Mouse (Mus musculus) heart, embryonic 12.5 days (tissue): Measurements from ENCODE around the gene Usp4. TPM values are rescaled to one million over a fixed set of nuclear protein-coding genes. Genes with fewer than 3 reads are reported as not detected.
A peak's percentile ranks its signal among the peaks of the same experiment; 100 is the strongest.

Experiments
- ATAC-seq: fragments of 200-750 bp; cut with Nextera tagmentation; 2 replicates; pipeline ENCODE4 v1.8.0; 2017; ENCODE audit warnings: moderate TSS enrichment, moderate library complexity; ENCODE audit not compliant: insufficient number of reproducible peaks, low FRiP score
- H3K27ac ChIP-seq: fragments of 300-500 bp; sonication (generic); 2 replicates; pipeline ENCODE4 v1.5.1; 2016; ENCODE audit warnings: mild to moderate bottlenecking, moderate library complexity; ENCODE audit not compliant: poor library complexity, severe bottlenecking
- H3K27me3 ChIP-seq: fragments of 300-500 bp; sonication (generic); replicated peaks from 2 replicates; pipeline ENCODE4 v1.6.1; 2016; ENCODE audit warnings: mild to moderate bottlenecking, moderate library complexity
- H3K36me3 ChIP-seq: fragments of 300-500 bp; sonication (generic); 2 replicates; pipeline ENCODE4 v1.6.1; 2016; ENCODE audit warnings: mild to moderate bottlenecking, moderate library complexity
- H3K4me1 ChIP-seq: fragments of 300-500 bp; sonication (generic); replicated peaks from 2 replicates; pipeline ENCODE4 v1.6.1; 2016; ENCODE audit warnings: mild to moderate bottlenecking
- H3K4me2 ChIP-seq: fragments of 300-500 bp; sonication (generic); 2 replicates; pipeline ENCODE4 v1.6.1; 2016; ENCODE audit warnings: mild to moderate bottlenecking, moderate library complexity
- H3K4me3 ChIP-seq: fragments of 300-500 bp; sonication (generic); 2 replicates; pipeline ENCODE4 v1.5.1; 2016; ENCODE audit warnings: mild to moderate bottlenecking
- H3K9ac ChIP-seq: fragments of 300-500 bp; sonication (generic); 2 replicates; pipeline ENCODE4 v1.6.1; 2016; ENCODE audit warnings: mild to moderate bottlenecking, moderate library complexity
- H3K9me3 ChIP-seq: fragments of 300-500 bp; sonication (generic); replicated peaks from 2 replicates; pipeline ENCODE4 v1.6.1; 2016; ENCODE audit warnings: mild to moderate bottlenecking, moderate library complexity
- WGBS: fragments of 180-500 bp; shearing (Covaris S2); methylation state at CpG from one replicate; pipeline ENCODE4 v1.1.7; 2016; 5-methylcytosine and 5-hydroxymethylcytosine counted together
- polyA plus RNA-seq: library from polyadenylated mRNA; unstranded; fragments of >200 nt; fragmentation: Nextera tagmentation; extraction: Ambion mirVana; gene quantifications from 2 replicates; pipeline ENCODE4 v1.2.1, GENCODE M21; 2016

The Usp4 gene
- polyA plus RNA-seq, 1 experiment from 2014 or later, result 93.2 TPM

DNA sequence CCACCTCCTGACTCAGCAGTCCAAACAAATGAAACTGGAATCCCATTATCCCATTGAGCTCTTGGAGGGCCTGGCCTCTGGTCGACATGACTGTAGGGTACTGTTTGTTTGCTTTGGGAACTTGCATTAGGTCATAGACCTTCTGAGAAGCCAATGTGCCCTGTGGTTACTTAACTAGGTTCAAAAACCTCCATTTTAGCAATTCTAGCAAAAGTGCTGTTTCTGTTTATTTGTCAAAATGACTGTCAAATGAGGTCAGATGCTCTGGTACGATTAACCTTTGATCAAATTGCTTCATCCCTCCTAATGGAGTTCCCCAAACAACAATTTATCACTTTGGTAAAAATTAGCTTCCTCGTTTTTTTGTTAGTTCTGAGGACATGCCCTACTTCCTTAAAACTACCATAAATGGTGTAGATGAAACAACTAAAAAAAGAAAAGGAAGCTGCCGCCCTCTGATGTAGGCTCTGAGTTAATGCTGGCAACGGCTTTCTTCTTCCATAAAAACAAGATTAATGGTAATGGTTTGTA, 5.3 kb upstream of the Usp4 start:
- 50% methylated on average over 5 of the region's 5 CpGs for WGBS
- Histone ChIP-seq H3K27me3 (no peaks in the 10 kb centered on the region), H3K27ac (peak overlapping the region; percentile 97; the same call in 1 of the 2 replicates), H3K4me2 (no peak overlapping the region), H3K9ac (no peak overlapping the region), H3K9me3 (no peaks in the 10 kb centered on the region), H3K4me3 (no peak overlapping the region), H3K4me1 (peaks cover 26% of the 10 kb centered on the region), H3K36me3 (peaks cover 8% of the 10 kb centered on the region; the same call in 1 of the 2 replicates)
- ATAC-seq, result no peak

DNA sequence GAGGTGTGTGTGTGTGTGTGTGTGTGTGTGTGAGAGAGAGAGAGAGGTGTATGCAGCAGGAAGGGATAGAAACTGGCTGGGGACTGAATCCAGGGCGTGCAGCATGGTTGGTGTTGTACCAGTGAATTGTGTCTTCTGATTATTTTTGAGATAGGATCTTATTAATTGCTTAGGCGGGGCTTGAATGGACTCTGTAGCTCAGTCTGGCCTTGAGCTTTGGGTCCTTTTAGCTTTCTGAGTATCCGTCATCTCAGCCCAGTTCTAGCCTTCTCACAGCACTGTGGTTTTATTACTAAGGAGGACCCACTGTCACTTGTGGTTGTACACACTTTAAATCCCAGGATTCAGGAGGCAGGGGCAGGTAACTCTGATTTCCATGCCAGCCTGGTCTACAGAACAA, 4.3 kb upstream of the Usp4 start:
- Histone ChIP-seq H3K27me3 (no peaks in the 10 kb centered on the region), H3K36me3 (peaks cover 3% of the 10 kb centered on the region; the same call in 1 of the 2 replicates), H3K9ac (peak overlapping the region; percentile 17; the same call in 1 of the 2 replicates), H3K9me3 (no peaks in the 10 kb centered on the region), H3K4me3 (no peak overlapping the region), H3K4me2 (no peak overlapping the region), H3K27ac (no peak overlapping the region), H3K4me1 (peaks cover 25% of the 10 kb centered on the region)
- WGBS, result 84% methylated on average over 3 of the region's 3 CpGs
- ATAC-seq, result no peak

GRCm38 (mm10) chr9:108343835-108344234, 3.8 kb upstream of the Usp4 start:
- WGBS, result 84% methylated on average over 1 of the region's 1 CpGs
- ATAC-seq, result no peak
- no peak overlapping the region for H3K27ac ChIP-seq

GRCm38 (mm10) chr9:108344471-108344870, 3.2 kb upstream of the Usp4 start:
- H3K4me1 ChIP-seq, result peaks cover 34% of the 10 kb centered on the region
- H3K9ac ChIP-seq, result no peak overlapping the region
- 74% methylated on average over 4 of the region's 4 CpGs for WGBS
- ATAC-seq, result no peak
- H3K27me3 ChIP-seq, result no peaks in the 10 kb centered on the region
- H3K4me3 ChIP-seq, result no peak overlapping the region
- H3K36me3 ChIP-seq, result peaks cover 3% of the 10 kb centered on the region; the same call in 1 of the 2 replicates
- H3K27ac ChIP-seq, result no peak overlapping the region
- no peak overlapping the region for H3K4me2 ChIP-seq
- H3K9me3 ChIP-seq, result no peaks in the 10 kb centered on the region

More at GRCm38 (mm10) chr9:108343835-108344234, 3.8 kb upstream of the Usp4 start:
- no peak overlapping the region for H3K4me3 ChIP-seq
- no peak overlapping the region for H3K9ac ChIP-seq
- H3K9me3 ChIP-seq, result no peaks in the 10 kb centered on the region
- peaks cover 3% of the 10 kb centered on the region; the same call in 1 of the 2 replicates for H3K36me3 ChIP-seq
- H3K4me2 ChIP-seq, result no peak overlapping the region
- H3K4me1 ChIP-seq, result peaks cover 27% of the 10 kb centered on the region
- H3K27me3 ChIP-seq, result no peaks in the 10 kb centered on the region

GRCm38 (mm10) chr9:108347024-108347423, 629 bp upstream of the Usp4 start:
- H3K27me3 ChIP-seq, result no peaks in the 10 kb centered on the region
- peaks cover 25% of the 10 kb centered on the region for H3K36me3 ChIP-seq
- peak overlapping the region; percentile 87 for H3K9ac ChIP-seq
- peaks cover 21% of the 10 kb centered on the region for H3K4me1 ChIP-seq
- H3K4me3 ChIP-seq, result peak overlapping the region; percentile 78
- H3K27ac ChIP-seq, result peak overlapping the region; percentile 94
- ATAC-seq, result no peak
- WGBS, result 8% methylated on average over 11 of the region's 11 CpGs
- H3K4me2 ChIP-seq, result peak overlapping the region; percentile 91
- no peaks in the 10 kb centered on the region for H3K9me3 ChIP-seq

GRCm38 (mm10) chr9:108348290-108348680, 632 bp downstream of the Usp4 start:
- WGBS, result 6% methylated on average over 14 of the region's 14 CpGs
- Histone ChIP-seq H3K9ac (peak overlapping the region; percentile 87), H3K36me3 (peaks cover 38% of the 10 kb centered on the region), H3K4me2 (peak overlapping the region; percentile 91), H3K27ac (peak overlapping the region; percentile 94), H3K9me3 (no peaks in the 10 kb centered on the region), H3K27me3 (no peaks in the 10 kb centered on the region), H3K4me1 (peaks cover 21% of the 10 kb centered on the region), H3K4me3 (peak overlapping the region; percentile 78)
- ATAC-seq, result no peak

- WGBS, result 83% methylated on average over 4 of the region's 4 CpGs
- H3K4me2 ChIP-seq, result peak overlapping the region; percentile 91; the same call in 1 of the 2 replicates
Observed at GRCm38 (mm10) chr9:108349727-108350126, 2.1 kb downstream of the Usp4 start.

DNA sequence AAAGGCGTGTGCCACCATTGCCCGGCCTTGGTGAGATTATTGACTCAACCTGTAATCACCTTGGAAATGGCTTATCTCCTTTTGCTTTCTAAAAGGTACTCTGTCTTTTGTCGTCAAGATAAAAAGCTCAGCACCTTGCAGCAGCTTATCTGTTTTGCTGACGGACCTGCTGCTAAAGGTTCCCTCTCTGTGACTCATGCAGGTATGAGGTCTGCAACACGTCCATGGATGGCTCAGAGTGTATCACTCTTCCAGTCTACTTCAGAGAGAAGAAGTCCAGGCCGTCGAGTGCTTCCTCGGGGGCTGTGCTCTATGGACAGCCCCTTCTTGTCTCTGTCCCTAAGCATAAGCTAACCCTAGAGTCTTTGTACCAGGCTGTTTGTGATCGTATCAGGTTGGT, 30.6 kb downstream of the Usp4 start:
- H3K36me3 ChIP-seq, result peaks cover 94% of the 10 kb centered on the region

More at GRCm38 (mm10) chr9:108349727-108350126, 2.1 kb downstream of the Usp4 start:
- no peaks in the 10 kb centered on the region for H3K9me3 ChIP-seq
- H3K4me3 ChIP-seq, result no peak overlapping the region
- peaks cover 52% of the 10 kb centered on the region for H3K36me3 ChIP-seq
- H3K4me1 ChIP-seq, result peaks cover 21% of the 10 kb centered on the region
- no peak for ATAC-seq
- H3K27me3 ChIP-seq, result no peaks in the 10 kb centered on the region
- H3K27ac ChIP-seq, result no peak overlapping the region
- no peak overlapping the region for H3K9ac ChIP-seq

DNA sequence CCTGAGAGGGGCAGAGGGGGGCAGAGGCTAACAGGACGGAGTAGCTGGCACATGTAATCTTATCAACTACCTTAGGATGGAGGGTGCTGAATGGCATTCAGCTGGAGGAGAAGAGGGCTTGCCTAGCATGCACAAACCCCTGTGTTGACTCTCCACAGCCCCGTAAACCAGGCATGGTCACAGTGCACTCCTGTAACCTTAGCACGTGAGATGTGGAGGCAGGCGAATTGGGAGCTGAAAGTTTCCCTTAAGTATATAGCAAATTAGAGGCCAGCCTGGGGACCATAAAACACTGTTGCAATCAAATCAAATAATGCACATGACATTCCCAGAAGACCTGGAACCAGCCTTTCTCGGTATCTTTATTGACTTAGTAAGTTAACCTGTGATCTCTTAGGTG, 31.1 kb downstream of the Usp4 start:
- WGBS, result 69% methylated on average over 5 of the region's 5 CpGs

More for the DNA sequence above, 30.6 kb downstream of the Usp4 start:
- H3K9me3 ChIP-seq, result no peaks in the 10 kb centered on the region
- 41% methylated on average over 9 of the region's 9 CpGs for WGBS
- H3K27ac ChIP-seq, result no peak overlapping the region
- H3K4me1 ChIP-seq, result peaks cover 7% of the 10 kb centered on the region
- ATAC-seq, result no peak
- H3K27me3 ChIP-seq, result no peaks in the 10 kb centered on the region
- no peak overlapping the region for H3K4me2 ChIP-seq
- no peak overlapping the region for H3K4me3 ChIP-seq
- H3K9ac ChIP-seq, result no peak overlapping the region

GRCm38 (mm10) chr9:108379294-108379693, 31.6 kb downstream of the Usp4 start:
- Histone ChIP-seq H3K4me3 (no peak overlapping the region), H3K27me3 (no peaks in the 10 kb centered on the region), H3K27ac (no peak overlapping the region), H3K9ac (no peak overlapping the region), H3K9me3 (no peaks in the 10 kb centered on the region), H3K36me3 (peaks cover 94% of the 10 kb centered on the region), H3K4me2 (no peak overlapping the region), H3K4me1 (peaks cover 7% of the 10 kb centered on the region)
- ATAC-seq, result no peak
- 64% methylated on average over 4 of the region's 4 CpGs for WGBS

More for the DNA sequence above, 31.1 kb downstream of the Usp4 start:
- Histone ChIP-seq H3K4me3 (no peak overlapping the region), H3K4me2 (no peak overlapping the region), H3K36me3 (peaks cover 94% of the 10 kb centered on the region), H3K27ac (no peak overlapping the region), H3K9ac (no peak overlapping the region), H3K9me3 (no peaks in the 10 kb centered on the region), H3K27me3 (no peaks in the 10 kb centered on the region), H3K4me1 (peaks cover 7% of the 10 kb centered on the region)
- no peak for ATAC-seq

DNA sequence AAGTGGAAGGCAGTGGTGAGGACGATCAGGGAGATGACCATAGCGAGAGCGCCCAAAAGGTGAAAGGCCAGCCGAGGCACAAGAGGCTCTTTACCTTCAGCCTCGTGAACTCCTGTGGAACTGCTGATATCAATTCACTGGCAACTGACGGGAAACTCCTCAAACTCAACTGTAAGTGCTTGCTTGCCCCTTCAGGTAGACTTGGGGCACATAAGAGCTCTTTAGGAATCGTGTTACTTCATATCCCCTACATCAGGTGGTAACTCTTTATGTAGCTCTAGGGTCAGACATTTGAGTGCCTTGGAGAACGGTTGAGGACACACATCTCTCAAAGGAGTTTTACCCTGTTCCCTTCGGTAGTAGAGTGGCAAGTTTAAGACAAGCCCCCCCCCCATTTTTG, 33.7 kb downstream of the Usp4 start:
- Histone ChIP-seq H3K27ac (no peak overlapping the region), H3K9ac (no peak overlapping the region), H3K4me3 (no peak overlapping the region), H3K4me2 (no peak overlapping the region), H3K27me3 (no peaks in the 10 kb centered on the region), H3K9me3 (no peaks in the 10 kb centered on the region), H3K4me1 (peaks cover 7% of the 10 kb centered on the region), H3K36me3 (peaks cover 94% of the 10 kb centered on the region)
- 94% methylated on average over 9 of the region's 9 CpGs for WGBS
- no peak for ATAC-seq

DNA sequence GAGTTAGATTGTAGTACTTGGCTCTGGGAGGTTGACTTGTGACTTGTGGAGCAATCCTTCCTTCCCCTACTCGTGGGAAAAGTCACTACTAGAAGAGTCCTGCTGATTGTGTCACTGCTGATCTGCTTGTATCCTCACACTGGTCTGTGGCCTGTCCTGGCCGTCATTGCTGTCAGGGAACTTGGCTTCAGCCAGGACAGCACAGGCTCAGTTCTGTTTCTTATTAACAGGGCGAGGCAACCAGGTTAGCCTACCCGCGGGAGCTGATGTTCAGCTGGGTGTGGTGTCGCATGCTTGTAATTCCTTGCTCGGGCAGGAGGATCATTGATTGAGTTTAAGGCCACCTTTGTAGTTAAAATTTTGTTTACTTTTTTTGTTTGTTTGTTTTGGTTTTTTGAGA, 37.4 kb downstream of the Usp4 start:
- Histone ChIP-seq H3K27ac (no peak overlapping the region), H3K4me2 (no peak overlapping the region), H3K9ac (0 out of 2 replicates have a peak overlapping the region, but pooled peaks have one; percentile 5), H3K9me3 (no peaks in the 10 kb centered on the region), H3K36me3 (peaks cover 94% of the 10 kb centered on the region), H3K4me3 (no peak overlapping the region), H3K27me3 (no peaks in the 10 kb centered on the region), H3K4me1 (no peaks in the 10 kb centered on the region)
- 79% methylated on average over 7 of the region's 7 CpGs for WGBS
- ATAC-seq, result no peak
